Mouse (Mus musculus) CH12.LX (cell line): ENCODE results near the gene Tbc1d14. TPM values are rescaled to one million over a fixed set of nuclear protein-coding genes. Genes with fewer than 3 reads are reported as not detected.

Experiments used
- DNase-seq: peaks from one replicate; pipeline ENCODE4 v3.0.0-alpha.2; 2013; ENCODE audit errors: extremely low read depth
- H3K27ac ChIP-seq: 2 replicates; pipeline ENCODE4 v1.5.1; 2012; ENCODE audit warnings: low read depth, mild to moderate bottlenecking, control low read depth, moderate library complexity; ENCODE audit not compliant: insufficient read depth
- H3K27me3 ChIP-seq: replicated peaks from 2 replicates; pipeline ENCODE3; 2012; ENCODE audit warnings: inconsistent platforms
- H3K36me3 ChIP-seq, 2 experiments: replicated peaks in 1 of 2; 2 replicates each; pipeline versions ENCODE3 to v1.6.1; 2012; ENCODE audit warnings: inconsistent platforms in 1 of 2, low read length in 1 of 2, mild to moderate bottlenecking in 1 of 2, mixed read lengths in 1 of 2, moderate library complexity in 1 of 2; ENCODE audit not compliant: control insufficient read depth in 1 of 2, insufficient read depth in 1 of 2
- H3K4me1 ChIP-seq, 2 experiments: 2 replicates each; pipeline ENCODE4 v1.6.1; 2012; ENCODE audit warnings: inconsistent platforms in 1 of 2, moderate library complexity in 1 of 2; ENCODE audit not compliant: insufficient read depth in 2 of 2, control insufficient read depth in 1 of 2
- H3K4me2 ChIP-seq: 2 replicates; pipeline ENCODE4 v1.6.1; 2012; ENCODE audit warnings: low read depth, mild to moderate bottlenecking, control low read depth; ENCODE audit not compliant: poor library complexity, insufficient read depth, severe bottlenecking
- H3K4me3 ChIP-seq, 3 experiments: fragments of 150-350 bp in 1 of 3; sonication (generic) in 1 of 3; replicated peaks in 1 of 3; 2 replicates each; pipeline versions ENCODE3 to v1.5.1; 2011 to 2012; ENCODE audit warnings: low read depth in 2 of 3, low read length in 2 of 3, mild to moderate bottlenecking in 2 of 3, moderate library complexity in 2 of 3, control low read depth in 1 of 3, improper control_type of control experiment in 1 of 3, inconsistent platforms in 1 of 3, mixed read lengths in 1 of 3; ENCODE audit not compliant: poor library complexity in 1 of 3
- H3K79me2 ChIP-seq: replicated peaks from 2 replicates; pipeline ENCODE4 v1.6.1; 2012; ENCODE audit warnings: mild to moderate bottlenecking, moderate library complexity; ENCODE audit not compliant: control insufficient read depth, poor library complexity, insufficient read depth, severe bottlenecking; ENCODE audit errors: extremely low read depth
- H3K9ac ChIP-seq: 2 replicates; pipeline ENCODE4 v1.6.1; 2012; ENCODE audit warnings: low read depth, mild to moderate bottlenecking, control low read depth, moderate library complexity; ENCODE audit not compliant: insufficient read depth
- H3K9me3 ChIP-seq: replicated peaks from 2 replicates; pipeline ENCODE3; 2012; ENCODE audit warnings: low read length, inconsistent platforms, mixed read lengths
- CHD1 ChIP-seq: IDR thresholded peaks from 2 replicates; pipeline ENCODE4 v1.6.1; 2012; ENCODE audit warnings: low read depth, low read length, improper control_type of control experiment, inconsistent platforms
- CHD2 ChIP-seq: IDR thresholded peaks from 2 replicates; pipeline ENCODE4 v1.6.1; 2011; ENCODE audit warnings: low read length, improper control_type of control experiment
- E2F4 ChIP-seq: IDR thresholded peaks from 2 replicates; pipeline ENCODE4 v1.6.1; 2011; ENCODE audit warnings: low read depth, low read length, improper control_type of control experiment; ENCODE audit not compliant: insufficient replicate concordance
- EP300 ChIP-seq: IDR thresholded peaks from 2 replicates; pipeline ENCODE4 v1.6.1; 2011; ENCODE audit warnings: low read length, improper control_type of control experiment
- ETS1 ChIP-seq: conservative IDR thresholded peaks from 2 replicates; pipeline ENCODE4 v1.6.1; 2012; ENCODE audit warnings: low read depth, mild to moderate bottlenecking, inconsistent platforms, low read length, improper control_type of control experiment, moderate library complexity
- HCFC1 ChIP-seq: IDR thresholded peaks from 2 replicates; pipeline ENCODE4 v1.6.1; 2012; ENCODE audit warnings: low read depth, mild to moderate bottlenecking, inconsistent platforms, low read length, improper control_type of control experiment
- IRF4 ChIP-seq: IDR thresholded peaks from 2 replicates; pipeline ENCODE4 v1.6.1; 2014; ENCODE audit warnings: low read depth, mild to moderate bottlenecking, inconsistent platforms, low read length, improper control_type of control experiment
- JUND ChIP-seq: conservative IDR thresholded peaks from 2 replicates; pipeline ENCODE4 v1.6.1; 2011; ENCODE audit warnings: low read depth, low read length, improper control_type of control experiment
- KAT2A ChIP-seq: IDR thresholded peaks from 2 replicates; pipeline ENCODE4 v1.6.1; 2012; ENCODE audit warnings: low read length, improper control_type of control experiment, inconsistent platforms; ENCODE audit not compliant: insufficient replicate concordance
- MAFK ChIP-seq: IDR thresholded peaks from 2 replicates; pipeline ENCODE4 v1.6.1; 2011; ENCODE audit warnings: low read length, improper control_type of control experiment; ENCODE audit not compliant: insufficient replicate concordance
- MAX ChIP-seq: IDR thresholded peaks from 2 replicates; pipeline ENCODE4 v1.6.1; 2011; ENCODE audit warnings: low read length, improper control_type of control experiment
- MYC ChIP-seq: IDR thresholded peaks from 2 replicates; pipeline ENCODE4 v1.6.1; 2011; ENCODE audit warnings: low read depth, mild to moderate bottlenecking, improper control_type of control experiment, low read length
- NELFE ChIP-seq: IDR thresholded peaks from 2 replicates; pipeline ENCODE4 v1.6.1; 2011; ENCODE audit warnings: low read depth, low read length, improper control_type of control experiment
- PAX5 ChIP-seq: IDR thresholded peaks from 2 replicates; pipeline ENCODE4 v1.6.1; 2012; ENCODE audit warnings: low read length, inconsistent platforms, mixed read lengths
- SMC3 ChIP-seq: IDR thresholded peaks from 2 replicates; pipeline ENCODE4 v1.6.1; 2011; ENCODE audit warnings: low read depth, low read length, improper control_type of control experiment
- TBP ChIP-seq: conservative IDR thresholded peaks from 2 replicates; pipeline ENCODE4 v1.6.1; 2011; ENCODE audit warnings: low read depth, low read length, improper control_type of control experiment
- TCF12 ChIP-seq: IDR thresholded peaks from 2 replicates; pipeline ENCODE4 v1.6.1; 2014; ENCODE audit warnings: low read depth, mild to moderate bottlenecking, inconsistent platforms, low read length, improper control_type of control experiment
- UBTF ChIP-seq: IDR thresholded peaks from 2 replicates; pipeline ENCODE4 v1.6.1; 2012; ENCODE audit warnings: low read depth, mild to moderate bottlenecking, inconsistent platforms, low read length, improper control_type of control experiment, moderate library complexity
- USF1 ChIP-seq: IDR thresholded peaks from 2 replicates; pipeline ENCODE4 v1.6.1; 2014; ENCODE audit warnings: low read depth, mild to moderate bottlenecking, inconsistent platforms, low read length, improper control_type of control experiment
- USF2 ChIP-seq: conservative IDR thresholded peaks from 2 replicates; pipeline ENCODE4 v1.6.1; 2011; ENCODE audit warnings: low read depth, low read length, improper control_type of control experiment
- ZC3H11A ChIP-seq: IDR thresholded peaks from 2 replicates; pipeline ENCODE4 v1.6.1; 2012; ENCODE audit warnings: low read depth, mild to moderate bottlenecking, inconsistent platforms, low read length, improper control_type of control experiment
- ZKSCAN1 ChIP-seq: IDR thresholded peaks from 2 replicates; pipeline ENCODE4 v1.6.1; 2012; ENCODE audit warnings: low read depth, inconsistent platforms, low read length, improper control_type of control experiment, borderline replicate concordance
- ZMIZ1 ChIP-seq: IDR thresholded peaks from 2 replicates; pipeline ENCODE4 v1.6.1; 2012; ENCODE audit warnings: low read depth, mild to moderate bottlenecking, inconsistent platforms, low read length, improper control_type of control experiment
- ZNF384 ChIP-seq: IDR thresholded peaks from 2 replicates; pipeline ENCODE4 v1.6.1; 2012; ENCODE audit warnings: low read depth, low read length, improper control_type of control experiment, inconsistent platforms
- dilution Hi-C: fragments of 300-500 bp; cut with MboI; formaldehyde crosslinking; loops from 2 replicates; pipeline ENCODE4 v1.14.3; 2020; ENCODE audit warnings: low sequenced_read_pairs; ENCODE audit not compliant: extremely low pct_unique_long_range_greater_than_20kb, extremely low pct_ligation_motif_present
- in situ Hi-C: fragments of 300-500 bp; cut with MboI; formaldehyde crosslinking; loops from 3 replicates; pipeline ENCODE4 v1.14.3; 2019; ENCODE audit warnings: low sequenced_read_pairs, low pct_ligation_motif_present, low pct_unique_long_range_greater_than_20kb, mixed read lengths
- polyA plus RNA-seq: library from polyadenylated mRNA; unstranded; fragments of >175 nt; gene quantifications from 2 replicates; pipeline ENCODE4 v1.2.1, GENCODE M21; 2012; ENCODE audit warnings: low read depth; ENCODE audit not compliant: insufficient read length
- total RNA-seq, 2 experiments: library from RNA; depleted of rRNA; stranded (reverse); fragments of 300-350 nt in 1 of 2; fragments of >200 nt in 1 of 2; gene quantifications; 2 replicates each; pipeline ENCODE4 v1.2.3; 2012 to 2014

Tbc1d14 gene
- total and polyA plus RNA-seq, 3 experiments, result 5.7 to 29.1 (median 10.1) TPM

- H3K4me2 ChIP-seq, result no peak overlapping the region
- H3K9ac ChIP-seq, result no peak overlapping the region
- H3K36me3 ChIP-seq, result peaks cover 0 to 14% of the 10 kb centered on the region in 2 experiments
- dilution Hi-C loops, result no loop called here
- peaks cover 7% of the 10 kb centered on the region for H3K79me2 ChIP-seq
- TF ChIP-seq TCF12 (no peak), ZMIZ1 (no peak), UBTF (no peak), USF2 (no peak), NELFE (no peak), KAT2A (no peak), ETS1 (no peak), ZC3H11A (no peak), EP300 (no peak), JUND (no peak), MYC (no peak), TBP (no peak), USF1 (no peak), HCFC1 (no peak), E2F4 (no peak), ZKSCAN1 (no peak), PAX5 (no peak), SMC3 (no peak), MAX (no peak), CHD2 (no peak)
- H3K9me3 ChIP-seq, result no peaks in the 10 kb centered on the region
- no peak for DNase-seq
- in situ Hi-C loops, result no loop called here
- H3K27me3 ChIP-seq, result no peaks in the 10 kb centered on the region
- H3K4me3 ChIP-seq, result no peak overlapping the region
- peaks cover 28 to 66% of the 10 kb centered on the region in 2 experiments for H3K4me1 ChIP-seq
- no peak overlapping the region for H3K27ac ChIP-seq
Observed at GRCm38 (mm10) chr5:36558526-36558925, 34.5 kb downstream of the Tbc1d14 start.

GRCm38 (mm10) chr5:36557584-36558308 is 35.3 kb downstream of the Tbc1d14 start:
- no peak for DNase-seq
- in situ Hi-C loops, result no loop called here
- Histone ChIP-seq H3K9ac (no peak overlapping the region), H3K79me2 (peaks cover 5% of the 10 kb centered on the region; the same call in 1 of the 2 replicates), H3K27ac (no peak overlapping the region), H3K36me3 (peaks cover 0 to 14% of the 10 kb centered on the region in 2 experiments), H3K27me3 (no peaks in the 10 kb centered on the region), H3K9me3 (no peaks in the 10 kb centered on the region), H3K4me2 (no peak overlapping the region), H3K4me1 (peaks cover 28 to 66% of the 10 kb centered on the region in 2 experiments), H3K4me3 (no peak overlapping the region)
- dilution Hi-C loops, result no loop called here
- TF ChIP-seq NELFE, result no peak
- TF ChIP-seq CHD1, result no peak
- no peak for TF ChIP-seq IRF4
- TF ChIP-seq CHD2, result no peak
- TF ChIP-seq MAFK, result no peak
- no peak for TF ChIP-seq ZC3H11A
- TF ChIP-seq TBP, result no peak
- no peak for TF ChIP-seq ZNF384
